Mouse (Mus musculus) left cerebral cortex, postnatal 14 days (tissue): ENCODE measurements at regions not wholly inside any gene's neighbourhood (a gene's known extent, or its start where the extent isn't known, plus 50 kb on each side); places are given as distances from the start of the nearest gene placed in this dataset.
A peak's percentile ranks its signal among the peaks of the same experiment; 100 is the strongest.

Experiments used
- DNase-seq, 2 experiments: peaks; one replicate each; pipeline ENCODE4 v3.0.0; 2021 to 2022; ENCODE audit warnings: low spot score in 2 of 2, mixed read lengths in 1 of 2
- intact Hi-C: fragments of 180-260 bp; cut with DNase I; formaldehyde crosslinking; loops from one replicate; pipeline ENCODE4 v1.15.1; 2025

DNA sequence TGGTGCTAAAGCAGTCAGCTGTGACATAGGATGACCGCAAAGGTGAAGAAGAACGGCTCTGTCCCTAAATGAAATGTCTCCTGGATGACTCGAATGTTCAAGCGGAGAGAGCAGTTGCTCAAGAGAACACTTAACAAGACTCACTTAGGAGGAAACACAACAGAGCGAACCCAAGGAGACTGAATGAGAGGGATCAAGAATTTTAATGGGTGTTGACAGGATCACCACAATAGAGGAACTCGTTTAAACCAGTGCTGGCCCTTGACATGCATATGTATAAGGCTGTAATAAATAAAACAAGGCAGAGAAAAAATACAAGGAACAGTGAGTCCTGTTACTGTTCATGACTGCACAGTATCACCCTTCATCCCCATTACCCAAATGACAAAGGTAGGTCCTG is 134.4 kb upstream of the Id4 start:
- peak in 1 of 2 experiments; percentile 51 for DNase-seq
- intact Hi-C loops, result no loop called here

DNA sequence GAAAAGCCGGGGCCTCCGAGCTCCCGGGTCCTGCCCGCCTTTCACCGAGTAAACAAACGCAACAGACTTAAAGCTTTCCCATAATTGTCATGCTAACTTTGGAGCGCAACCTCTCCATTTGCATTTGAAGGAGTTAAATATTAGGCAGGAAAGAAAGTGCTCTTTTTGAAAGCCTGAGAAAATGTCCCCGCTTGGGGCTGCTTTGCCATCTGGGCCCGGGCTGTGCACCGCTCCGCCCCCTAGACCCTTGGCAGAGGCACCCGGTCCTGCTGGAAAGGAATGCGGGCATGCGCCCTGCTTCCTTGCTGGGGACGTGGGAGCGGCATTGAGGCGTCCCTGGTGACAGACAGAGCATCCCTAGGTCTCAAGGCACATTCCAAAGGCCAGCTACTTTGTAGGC is 130.3 kb upstream of the Id4 start:
- intact Hi-C loops, result no loop called here
- DNase-seq, result peak; percentile 51 to 60

DNA sequence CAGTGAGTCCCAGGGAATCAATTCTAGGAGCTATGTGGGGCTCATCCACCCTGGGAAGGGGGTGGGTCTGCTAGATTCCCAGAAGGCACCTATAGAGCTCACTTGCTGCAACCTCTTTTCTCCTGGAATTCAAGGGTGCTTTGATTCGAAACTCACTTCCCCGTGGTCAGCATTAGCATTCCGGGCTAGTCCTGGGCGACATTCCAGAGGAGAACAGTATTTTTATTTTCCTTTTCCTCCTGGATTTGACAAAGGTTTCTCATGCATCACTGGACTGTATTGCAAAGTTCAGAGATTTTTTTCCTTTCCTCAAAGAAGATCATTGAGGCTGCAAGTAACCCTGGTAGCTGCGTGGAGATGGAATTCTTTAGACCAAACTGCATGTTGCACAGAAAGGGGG is 129.3 kb upstream of the Id4 start:
- DNase-seq, result no peak
- intact Hi-C loops, result no loop called here

DNA sequence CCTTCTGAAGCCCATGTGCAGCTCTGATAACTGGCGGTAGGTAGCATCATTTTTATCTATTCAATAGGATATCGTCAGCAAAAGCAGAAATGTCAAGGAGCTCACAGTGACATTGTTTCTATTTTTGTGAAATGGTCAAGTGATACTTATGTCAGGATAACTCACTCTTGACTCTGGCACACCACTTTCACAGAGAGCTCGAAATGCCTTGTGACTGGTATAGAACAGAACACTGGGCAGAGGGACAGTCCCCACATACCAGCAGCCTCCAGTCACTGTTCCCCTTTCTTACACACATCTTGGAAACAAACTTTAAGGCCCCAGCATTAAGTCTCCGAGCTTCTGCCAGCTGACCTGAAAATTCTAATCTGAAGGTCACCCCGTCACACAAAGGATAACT is 115.1 kb upstream of the Id4 start:
- no peak for DNase-seq
- intact Hi-C loops, result no loop called here

DNA sequence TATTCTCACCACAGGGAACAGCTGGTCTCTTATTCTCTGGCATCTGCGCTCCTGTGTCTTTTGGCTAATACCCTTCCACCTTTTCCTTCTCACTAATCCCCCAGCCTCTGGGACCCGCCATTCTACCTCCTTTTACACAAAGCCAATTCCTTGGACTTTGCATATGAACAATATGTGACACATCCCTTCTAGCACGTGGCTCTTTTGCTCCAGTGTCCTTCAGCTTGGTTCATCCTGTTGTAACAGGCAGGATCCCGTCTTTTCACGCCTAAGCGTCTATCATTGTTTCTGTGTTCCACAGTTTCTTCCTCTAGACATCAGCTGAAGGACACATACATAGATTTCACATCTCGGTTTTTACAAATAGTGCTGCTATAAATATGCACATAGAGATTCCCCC is 114.0 kb upstream of the Id4 start:
- DNase-seq, result no peak
- intact Hi-C loops, result no loop called here

DNA sequence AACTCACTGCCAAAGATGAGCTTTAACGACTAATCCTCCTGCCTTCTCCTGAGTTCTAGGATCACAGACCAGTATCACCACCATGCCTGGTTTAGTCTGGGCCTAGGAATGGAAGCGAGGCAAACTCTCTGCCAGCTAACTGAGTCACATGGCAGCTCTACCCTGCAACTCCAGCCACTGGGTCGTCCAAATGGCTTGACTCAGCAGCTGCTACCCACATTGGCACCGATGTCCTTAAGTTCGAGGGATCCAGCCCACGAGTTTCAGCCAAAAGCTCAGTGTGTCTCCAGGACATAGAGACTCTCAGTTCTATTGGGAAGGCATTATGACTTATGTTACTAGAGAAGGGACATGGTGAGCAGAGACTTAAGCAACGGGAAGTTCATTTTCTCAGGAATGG is 107.8 kb upstream of the Id4 start:
- peak in 1 of 2 experiments; percentile 8 for DNase-seq
- intact Hi-C loops, result no loop called here

DNA sequence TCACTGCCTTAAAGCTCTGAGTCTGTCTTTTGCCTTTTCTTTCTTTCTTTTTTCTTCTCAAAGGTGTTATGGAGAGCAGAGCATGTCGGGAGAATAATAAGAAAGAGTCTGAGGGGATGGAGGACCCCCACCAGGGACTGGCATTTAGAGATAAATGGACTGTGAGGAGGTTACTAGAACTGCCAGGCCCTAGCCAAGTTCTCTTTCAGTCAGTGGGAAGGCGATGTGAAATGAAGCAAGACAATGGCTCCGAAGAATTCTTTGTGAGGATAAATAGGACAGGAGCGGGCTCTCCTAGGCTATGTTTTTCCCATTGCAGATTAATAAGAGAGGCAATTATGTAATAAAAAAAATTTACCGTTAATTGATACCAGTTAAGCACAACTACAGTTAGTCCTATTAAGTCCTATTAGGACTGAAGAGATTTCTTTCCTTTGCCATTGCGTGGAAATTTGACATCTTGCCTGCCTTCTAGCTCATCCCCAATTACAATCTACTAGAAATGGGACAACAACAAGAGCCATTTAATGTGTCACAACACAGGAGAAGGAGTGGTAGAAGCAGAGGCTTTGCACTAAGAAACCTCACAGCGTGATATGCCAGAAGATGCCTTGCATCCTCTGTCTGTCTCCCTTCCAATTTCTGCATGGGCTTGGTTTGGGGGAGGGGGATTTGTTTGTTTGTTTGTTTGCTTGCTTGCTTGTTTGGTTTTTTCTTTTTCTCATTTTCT is 107.2 kb upstream of the Id4 start:
- no peak for DNase-seq
- intact Hi-C loops, result no loop called here

DNA sequence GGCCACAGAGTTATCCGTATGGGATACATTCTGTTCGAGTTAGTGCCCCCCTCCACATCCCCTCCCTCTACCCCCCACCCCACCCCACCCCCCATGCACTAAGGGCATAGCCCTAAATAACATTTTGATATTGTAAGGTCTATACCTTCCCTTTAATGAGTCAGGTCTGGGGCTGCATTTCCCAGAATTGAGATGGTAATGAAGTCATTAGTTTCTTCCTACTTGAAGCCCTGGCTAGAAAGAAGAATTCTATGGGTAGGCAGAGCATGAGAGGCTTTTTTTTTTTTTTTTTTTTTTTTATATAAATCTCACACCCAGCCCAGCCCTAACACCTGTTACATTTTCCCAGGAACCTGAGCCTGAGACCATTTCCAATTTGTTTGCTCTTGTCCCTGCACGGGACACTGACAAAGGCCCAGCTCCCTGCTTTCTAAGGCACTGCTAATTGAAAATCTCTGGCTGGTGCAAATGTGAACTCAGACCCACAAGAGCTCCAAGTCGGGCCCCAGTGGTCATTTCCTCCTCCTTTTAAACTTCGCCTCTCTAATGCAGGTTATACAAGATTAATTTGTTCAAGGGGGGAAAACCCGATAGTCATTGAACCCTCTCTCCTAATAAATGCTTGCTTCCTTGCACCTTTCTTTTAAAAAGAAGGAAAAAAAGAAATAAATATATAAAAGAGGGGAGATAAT is 106.5 kb upstream of the Id4 start:
- intact Hi-C loops, result no loop called here
- DNase-seq, result no peak

DNA sequence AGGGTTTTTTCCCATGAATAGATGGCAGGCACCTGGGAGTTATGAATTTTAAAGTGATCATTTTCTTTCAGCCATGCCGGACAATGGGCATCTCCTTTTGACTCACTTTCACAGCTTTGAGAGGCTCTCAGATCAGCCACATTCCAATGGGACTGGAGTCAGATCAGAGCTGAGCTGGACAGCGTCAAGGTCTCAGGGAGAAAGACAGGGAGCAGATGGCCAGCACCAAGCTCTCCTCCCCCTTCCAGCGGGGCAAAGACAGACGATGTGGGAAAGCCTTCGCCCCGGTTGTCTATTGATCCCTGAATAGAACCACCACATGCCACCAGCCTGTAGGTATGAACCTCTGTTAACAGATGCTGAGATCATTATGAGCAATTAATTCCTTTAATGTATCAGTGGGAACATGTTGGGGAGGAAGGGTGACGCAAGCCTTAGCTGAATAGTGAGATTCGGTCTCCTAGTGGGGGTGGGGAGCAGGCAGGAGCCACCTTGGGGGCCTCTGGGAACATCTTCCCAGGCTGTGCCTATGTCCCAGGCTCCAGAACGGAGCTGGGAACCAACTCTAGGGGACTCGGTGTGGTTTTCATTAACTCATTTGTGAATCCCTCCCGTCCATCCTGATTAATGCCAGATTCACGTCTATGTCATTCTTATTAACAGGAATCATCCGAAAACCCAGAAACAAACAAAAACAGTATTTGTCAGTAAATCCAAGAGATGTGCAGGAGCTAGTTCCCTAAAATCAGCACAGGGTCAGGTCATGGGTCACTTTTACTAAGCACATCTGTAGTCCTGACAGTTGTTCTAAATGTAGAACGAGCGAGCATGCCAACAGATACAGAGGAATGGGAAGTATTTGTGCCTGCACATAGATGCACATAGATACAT is 101.8 kb upstream of the Id4 start:
- no peak for DNase-seq
- intact Hi-C loops, result no loop called here

DNA sequence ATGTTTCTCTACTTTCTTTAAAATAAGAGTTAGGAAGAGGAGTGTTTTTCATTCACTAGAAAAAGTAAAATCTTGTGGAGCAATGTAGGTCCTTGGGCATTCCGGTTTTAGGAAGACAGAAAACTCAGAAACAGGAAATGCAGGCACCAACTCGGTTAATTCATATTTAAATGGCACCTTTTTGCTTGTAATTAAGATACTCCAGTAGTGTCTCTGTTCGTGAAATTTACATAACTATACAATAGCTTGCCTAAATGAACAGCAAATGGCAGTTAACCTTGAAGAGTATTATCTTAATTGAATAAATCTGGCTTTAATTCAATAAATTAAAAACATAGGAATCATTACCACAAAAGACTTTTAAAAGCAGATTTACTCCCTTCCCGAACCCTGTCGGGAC is 100.9 kb upstream of the Id4 start:
- intact Hi-C loops, result no loop called here

DNA sequence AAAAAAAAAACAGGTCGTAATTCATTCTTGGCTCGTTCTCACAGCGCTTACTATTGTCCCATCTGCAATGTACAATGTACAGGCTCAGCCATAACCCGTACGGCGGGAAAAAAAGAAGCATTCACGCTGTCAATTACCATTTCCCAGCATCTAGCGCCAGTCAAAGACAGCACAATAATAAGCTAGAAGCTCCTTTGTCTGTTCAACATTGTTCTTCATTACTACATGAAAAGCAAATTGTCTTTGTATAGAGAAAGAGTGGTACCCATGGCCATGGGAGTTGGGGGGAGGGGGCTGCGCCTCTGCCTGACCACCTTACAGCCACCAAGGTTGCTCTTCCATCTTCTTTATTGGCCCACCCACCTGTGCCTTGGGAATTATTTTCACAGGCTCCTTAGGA is 99.7 kb upstream of the Id4 start:
- DNase-seq, result no peak
- intact Hi-C loops, result no loop called here

More for the DNA sequence above, 100.9 kb upstream of the Id4 start:
- DNase-seq, result no peak

DNA sequence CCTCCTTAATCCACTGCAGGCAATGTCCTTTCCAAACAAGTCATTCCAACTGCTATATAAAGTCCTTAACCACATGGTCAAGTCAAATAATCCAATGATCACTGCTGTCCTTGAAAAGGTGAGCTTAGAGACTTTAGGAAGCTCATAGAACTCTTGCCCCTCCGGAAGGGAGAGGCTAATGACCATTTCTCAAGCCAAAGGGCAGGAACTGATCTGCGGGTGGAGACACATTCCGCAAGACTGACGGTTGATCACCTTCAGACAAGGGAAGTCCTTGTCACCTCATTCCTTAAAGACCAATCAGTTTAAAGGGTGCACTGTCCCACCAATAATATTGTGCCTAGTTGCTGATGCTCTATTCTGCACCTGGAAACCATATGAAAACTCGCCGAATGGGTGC is 96.4 kb upstream of the Id4 start:
- intact Hi-C loops, result no loop called here

DNA sequence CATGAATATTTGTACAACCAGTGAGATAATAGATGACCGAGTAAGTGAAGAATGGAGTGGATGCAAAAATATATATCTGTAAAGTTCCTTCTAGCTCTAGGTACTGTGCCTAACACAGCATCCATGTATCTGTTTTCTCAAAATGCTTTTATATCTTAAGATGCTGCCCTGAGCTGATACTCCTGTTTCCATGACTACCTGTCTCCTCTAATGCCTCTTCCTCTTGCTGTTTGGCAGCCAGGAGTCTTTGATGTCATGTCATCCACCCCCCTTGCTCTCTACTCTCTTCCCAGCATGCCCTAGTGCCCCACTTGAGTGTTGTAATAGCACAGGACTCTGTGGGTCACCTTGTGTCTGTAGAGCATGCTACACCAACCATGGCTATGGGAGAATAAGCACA is 95.2 kb upstream of the Id4 start:
- intact Hi-C loops, result no loop called here

More for the DNA sequence above, 96.4 kb upstream of the Id4 start:
- DNase-seq, result no peak

DNA sequence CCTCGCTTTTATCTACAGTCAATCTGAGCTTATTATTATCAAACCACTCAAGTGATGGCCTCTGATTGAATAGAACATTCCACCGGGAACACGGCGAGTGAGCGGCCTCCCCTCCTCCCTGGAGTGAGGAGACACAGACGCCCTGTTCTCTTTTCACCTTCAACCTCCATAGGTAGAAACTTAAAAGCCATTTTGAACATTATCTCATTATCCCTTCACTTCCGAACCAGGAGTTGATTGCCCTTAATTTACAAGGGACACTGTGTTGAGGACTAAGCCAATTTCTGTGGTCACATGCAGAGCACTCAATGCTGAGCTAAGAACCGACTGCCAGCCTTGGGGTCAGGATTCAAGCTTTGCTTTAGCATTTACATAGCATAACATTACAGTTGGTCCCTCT is 93.1 kb upstream of the Id4 start:
- intact Hi-C loops, result no loop called here
- no peak for DNase-seq

More for the DNA sequence above, 95.2 kb upstream of the Id4 start:
- no peak for DNase-seq

DNA sequence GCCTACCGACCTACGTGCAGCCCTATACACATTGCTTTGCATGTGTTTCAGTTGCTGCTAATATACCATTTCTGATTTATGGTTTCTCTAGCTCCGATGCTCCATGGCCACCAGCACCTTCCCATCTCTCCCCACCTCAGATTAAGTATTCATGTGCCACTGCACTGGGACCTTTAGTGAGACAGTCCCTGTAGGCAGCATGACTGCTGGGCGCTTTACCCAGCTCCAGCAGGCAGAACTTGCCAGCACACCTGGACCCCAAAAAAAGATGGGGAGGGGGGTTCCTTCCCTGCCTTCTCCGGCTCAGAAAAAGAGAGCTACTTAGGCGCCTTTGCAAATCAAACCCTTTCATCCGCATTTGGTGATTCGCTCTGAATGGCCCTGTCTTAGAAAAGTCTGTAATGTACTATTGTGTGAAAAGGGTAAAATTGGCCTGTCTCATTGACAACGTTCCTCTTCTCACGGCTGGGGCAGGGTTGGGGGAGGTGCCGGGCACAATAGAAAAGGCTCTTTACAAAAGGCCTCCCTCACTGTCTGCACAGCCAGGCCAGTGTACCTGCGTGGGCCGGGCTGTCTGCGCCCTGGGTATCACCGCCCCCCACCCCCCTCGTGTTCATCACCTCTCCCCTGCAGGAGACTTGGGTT is 89.6 kb upstream of the Id4 start:
- DNase-seq, result no peak
- intact Hi-C loops, result no loop called here

DNA sequence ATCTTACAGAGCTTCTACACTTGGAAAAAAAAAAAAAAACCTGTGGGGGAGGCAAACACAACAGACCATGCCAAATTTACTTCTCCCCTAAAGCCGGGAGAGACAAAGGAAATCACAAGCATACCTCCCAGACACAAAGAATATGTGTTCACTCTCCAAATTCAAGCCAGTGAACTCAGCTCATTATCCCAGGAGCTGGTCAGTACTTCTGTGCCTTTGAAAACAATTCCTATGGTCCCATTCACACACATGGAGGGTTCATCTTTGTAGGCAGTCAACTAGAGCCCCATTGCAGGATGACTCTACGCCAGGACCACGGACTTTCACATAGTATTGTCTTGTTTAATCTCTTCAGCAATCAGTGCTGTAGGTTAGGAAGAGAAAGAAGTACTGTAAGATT is 89.0 kb upstream of the Id4 start:
- intact Hi-C loops, result no loop called here
- no peak for DNase-seq

DNA sequence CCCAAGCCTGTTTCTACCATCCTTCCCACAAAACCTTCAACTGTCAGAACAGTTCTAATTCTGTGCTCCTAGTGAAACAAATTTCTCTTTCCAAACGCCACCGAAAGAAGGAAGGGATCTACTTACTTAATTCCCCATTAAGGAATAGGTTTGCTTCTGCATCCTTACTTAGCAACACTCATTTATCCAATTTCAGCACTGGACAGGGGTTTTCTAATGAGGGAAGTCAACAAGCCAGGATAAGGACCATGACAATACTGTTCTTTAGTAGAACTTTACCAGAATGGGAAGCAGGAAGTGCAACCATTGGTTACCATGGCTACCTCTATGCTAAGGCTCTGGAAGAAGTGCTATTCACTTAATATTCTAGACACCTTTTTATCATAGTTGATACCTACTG is 68.6 kb upstream of the Id4 start:
- intact Hi-C loops, result no loop called here
- no peak for DNase-seq

DNA sequence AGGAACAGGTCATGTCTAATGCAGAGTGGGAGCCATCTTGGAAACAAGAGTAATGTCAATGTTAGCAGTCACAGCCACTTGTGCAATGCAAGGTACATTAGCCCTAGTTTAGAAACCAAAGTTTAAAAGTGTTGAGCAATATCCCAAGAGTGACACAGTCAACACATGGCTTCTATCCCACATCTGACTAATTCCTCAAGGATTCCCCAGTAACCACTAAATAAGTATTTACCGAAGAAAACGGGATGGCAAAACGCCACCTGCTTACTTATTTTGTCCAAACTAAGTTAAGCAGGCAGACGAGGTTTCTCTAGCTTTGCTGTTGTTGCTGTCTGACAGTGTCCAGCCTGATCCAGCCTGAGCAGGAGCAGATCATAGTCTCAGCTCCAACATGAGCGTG is 67.1 kb upstream of the Id4 start:
- DNase-seq, result no peak
- intact Hi-C loops, result no loop called here

DNA sequence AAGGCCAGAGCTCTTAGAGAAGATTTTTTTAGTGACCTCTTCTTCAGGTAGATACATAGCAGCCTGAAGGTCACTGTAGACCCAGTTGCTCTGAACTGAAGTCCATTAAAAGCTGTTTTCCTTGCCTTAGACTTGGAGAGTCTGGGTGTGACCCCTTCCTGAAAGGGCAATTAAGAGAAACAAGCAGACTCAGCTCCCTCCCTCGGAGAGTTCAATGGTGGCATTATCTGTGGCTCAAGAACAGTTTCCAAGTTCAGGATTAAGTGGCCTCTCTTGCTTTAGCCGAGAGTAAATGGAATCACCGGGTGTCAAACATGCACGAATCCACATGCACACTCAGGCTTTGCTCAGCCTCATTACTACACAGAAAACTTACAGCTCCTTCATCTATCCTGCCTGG is 53.2 kb upstream of the Id4 start:
- DNase-seq, result no peak
- intact Hi-C loops, result no loop called here
